25 mouse cellular contexts compared by ENCODE assay signal in the genomic region with DNA sequence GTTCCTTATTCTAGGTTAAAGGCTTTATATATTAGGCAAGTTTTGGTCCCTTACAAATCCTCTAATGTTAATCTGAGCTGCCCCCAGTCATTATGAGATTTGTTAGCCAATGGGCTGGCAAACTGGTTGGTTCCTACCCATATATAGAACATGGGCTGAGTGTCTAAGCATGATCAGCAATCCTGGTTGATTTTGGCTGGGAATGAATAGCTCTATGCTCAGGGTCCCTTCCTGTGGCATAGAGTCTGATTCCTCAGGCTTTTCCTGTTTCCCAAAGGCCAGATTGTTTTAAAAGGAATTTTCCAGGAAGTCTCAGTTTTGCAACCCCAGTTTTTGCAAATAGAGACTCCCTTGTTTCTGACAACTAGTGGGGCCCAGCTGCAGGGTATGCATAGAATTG.
DNase-seq lines count a peak whose midpoint lies in the region; ATAC-seq and TF ChIP-seq lines count a peak whose summit lies in the region.
"Had no signal": no experiment of that assay in that cellular context is flagged by ENCODE, and none has a peak within 500 bp of the region (broad histone marks: within the 10 kb centered on the region; RNA-seq: fewer than 3 reads in every experiment).

No protein-coding gene starts in this region.

- TF ChIP-seq POLR2A in heart, adult 2 months (IDR thresholded peaks at IDR 0.05; ENCODE audit: insufficient read depth, low read depth, low read length), result no peak

- DNase-seq in heart, adult 11 months, result peak; percentile 91
- no peak for DNase-seq in heart, postnatal 4 days
- no peak for DNase-seq in heart, adult 2 months
- DNase-seq in embryonic facial prominence, embryonic 14.5 days (ENCODE audit: low spot score), result peak; percentile 48
- no peak for DNase-seq in thymus, postnatal 25 days
- DNase-seq: adrenal gland, adult 2 months; adrenal gland, postnatal 14 days; cerebellum, adult 11 months; cerebellum, adult 2 months; cerebellum, adult 9-11 months; cerebellum, postnatal 25 days; forebrain, postnatal 0 days; gastrocnemius, adult 2 months; gastrocnemius, postnatal 14 days; heart, postnatal 14 days; kidney, adult 11 months; kidney, adult 8-10 months had no signal

- no peaks in the 10 kb centered on the region for H3K36me3 ChIP-seq in heart, embryonic 15.5 days
- H3K36me3 ChIP-seq in heart, adult 2 months (ENCODE audit: control insufficient read depth, insufficient read depth, low read length), result no peaks in the 10 kb centered on the region
- no peaks in the 10 kb centered on the region for H3K36me3 ChIP-seq in embryonic facial prominence, embryonic 14.5 days (ENCODE audit: control insufficient read depth, insufficient read depth, low read length)
- H3K36me3 ChIP-seq: embryonic facial prominence, embryonic 15.5 days; hindbrain, embryonic 10.5 days; hindbrain, embryonic 13.5 days; intestine, embryonic 15.5 days had no signal

- no peaks in the 10 kb centered on the region for H3K79me2 ChIP-seq in heart, adult 2 months (replicated peaks; ENCODE audit: control insufficient read depth, insufficient read depth, low read length)

- no peaks in the 10 kb centered on the region for H3K9me3 ChIP-seq in heart, embryonic 15.5 days (replicated peaks)
- no peaks in the 10 kb centered on the region for H3K9me3 ChIP-seq in embryonic facial prominence, embryonic 14.5 days (ENCODE audit: control insufficient read depth, low read length)
- H3K9me3 ChIP-seq: embryonic facial prominence, embryonic 15.5 days; hindbrain, embryonic 10.5 days; hindbrain, embryonic 13.5 days; intestine, embryonic 15.5 days had no signal

- intact Hi-C loops in heart, adult 2 months (cut with DNase I), result no loop called here

- no peak overlapping the region for H3K9ac ChIP-seq in heart, embryonic 15.5 days
- no peak overlapping the region for H3K9ac ChIP-seq in heart, adult 2 months (ENCODE audit: low read depth, low read length)
- no peak overlapping the region for H3K9ac ChIP-seq in embryonic facial prominence, embryonic 14.5 days (ENCODE audit: low read depth, low read length)
- H3K9ac ChIP-seq: embryonic facial prominence, embryonic 15.5 days; forebrain, postnatal 0 days; hindbrain, embryonic 13.5 days; intestine, embryonic 15.5 days had no signal

- no peak overlapping the region for H3K4me2 ChIP-seq in heart, embryonic 15.5 days
- H3K4me2 ChIP-seq in embryonic facial prominence, embryonic 14.5 days (ENCODE audit: low read depth, low read length), result no peak overlapping the region
- H3K4me2 ChIP-seq: embryonic facial prominence, embryonic 15.5 days; hindbrain, embryonic 13.5 days; intestine, embryonic 15.5 days had no signal

- ATAC-seq in heart, embryonic 15.5 days (replicated peaks; ENCODE audit: insufficient number of reproducible peaks, insufficient read depth, low FRiP score, low read depth), result no peak
- no peak for ATAC-seq in embryonic facial prominence, embryonic 14.5 days (ENCODE audit: low read depth)
- ATAC-seq: CD4-positive, CD25-positive, alpha-beta regulatory T cell, adult 4 months; forebrain, embryonic 14.5 days; forebrain, postnatal 0 days; hindbrain, embryonic 16.5 days; intestine, embryonic 15.5 days had no signal

- no peak for TF ChIP-seq CTCF in heart, adult 2 months (IDR thresholded peaks at IDR 0.05)

- H3K4me1 ChIP-seq in heart, embryonic 15.5 days (replicated peaks), result no peaks in the 10 kb centered on the region
- H3K4me1 ChIP-seq in heart, adult 2 months (ENCODE audit: control insufficient read depth, insufficient read depth, low read length), result no peaks in the 10 kb centered on the region
- no peaks in the 10 kb centered on the region for H3K4me1 ChIP-seq in embryonic facial prominence, embryonic 14.5 days (ENCODE audit: control insufficient read depth, insufficient read depth, low read length)
- H3K4me1 ChIP-seq: embryonic facial prominence, embryonic 15.5 days; hindbrain, embryonic 10.5 days; hindbrain, embryonic 13.5 days; intestine, embryonic 15.5 days had no signal

- H3K27me3 ChIP-seq in heart, embryonic 15.5 days, result no peaks in the 10 kb centered on the region
- H3K27me3 ChIP-seq in heart, adult 2 months (ENCODE audit: control insufficient read depth, insufficient read depth, low read length), result no peaks in the 10 kb centered on the region
- H3K27me3 ChIP-seq in embryonic facial prominence, embryonic 14.5 days (replicated peaks; ENCODE audit: control insufficient read depth, insufficient read depth, low read length), result no peaks in the 10 kb centered on the region
- H3K27me3 ChIP-seq: embryonic facial prominence, embryonic 15.5 days; hindbrain, embryonic 13.5 days; intestine, embryonic 15.5 days had no signal

- peak overlapping the region; percentile 34; the same call in 1 of the 2 replicates for H3K27ac ChIP-seq in heart, embryonic 15.5 days
- H3K27ac ChIP-seq in heart, adult 2 months, result no peak overlapping the region
- H3K27ac ChIP-seq in embryonic facial prominence, embryonic 14.5 days (replicated peaks; ENCODE audit: low read depth, low read length), result peak overlapping the region; percentile 33
- H3K27ac ChIP-seq: embryonic facial prominence, embryonic 15.5 days; gastrocnemius, adult 2 months; hindbrain, embryonic 10.5 days; hindbrain, embryonic 13.5 days; intestine, embryonic 15.5 days had no signal

- no peak overlapping the region for H3K4me3 ChIP-seq in heart, embryonic 15.5 days
- no peak overlapping the region for H3K4me3 ChIP-seq in heart, adult 2 months
- H3K4me3 ChIP-seq in embryonic facial prominence, embryonic 14.5 days (ENCODE audit: low read depth, low read length), result no peak overlapping the region
- H3K4me3 ChIP-seq: embryonic facial prominence, embryonic 15.5 days; gastrocnemius, adult 2 months; hindbrain, embryonic 10.5 days; hindbrain, embryonic 13.5 days; intestine, embryonic 15.5 days had no signal

- TF ChIP-seq EP300 in heart, adult 2 months (IDR thresholded peaks at IDR 0.05; ENCODE audit: insufficient read depth, low read depth, low read length), result no peak

Comparison
In these comparisons a context has a peak if more than half of its experiments do, and no peak if none do; other contexts are left out.
1. DNase-seq: peak in heart, adult 11 months (single experiment) and embryonic facial prominence, embryonic 14.5 days (single experiment); none in heart, postnatal 4 days (single experiment), heart, adult 2 months (0 of 2) and thymus, postnatal 25 days (single experiment).